Mouse (Mus musculus): ENCODE measurements around the gene Rsu1. TPM values are rescaled to one million over a fixed set of nuclear protein-coding genes. Genes with fewer than 3 reads are reported as not detected.

Gene Rsu1
- 10 to 100 TPM; 30.7 to 36.3 TPM for total RNA-seq (2021)
- long read RNA-seq, experiment 1, transcript Rsu1-201 (9 exons, 1,546 nt) = major isoform, 49 of 56 reads
- long read RNA-seq, experiment 1, partial matches to known transcripts = 1 of 56 reads
- long read RNA-seq, experiment 1, other reads (novel, unspliced or antisense) = 6 of 56 reads
- long read RNA-seq, experiment 2, transcript Rsu1-201 (9 exons, 1,546 nt) = major isoform, 49 of 59 reads
- long read RNA-seq, experiment 2, partial matches to known transcripts = 4 of 59 reads
- long read RNA-seq, experiment 2, other reads (novel, unspliced or antisense) = 5 of 59 reads

GRCm38 (mm10) chr2:13271165-13271957 lies at the start of gene Rsu1:
Gene Rsu1 (minus strand): TSS chr2:13271415.
- intact Hi-C loops (cut with DNase I) = no loop called here
- peak; percentile 89 to 96 for DNase-seq

GRCm38 (mm10) chr2:13303376-13303775 lies 32.2 kb upstream of the Rsu1 start:
- intact Hi-C loops (cut with DNase I) = no loop called here
- DNase-seq = no peak

GRCm38 (mm10) chr2:13299031-13299430 lies 27.8 kb upstream of the Rsu1 start:
- no peak for DNase-seq
- intact Hi-C loops (cut with DNase I) = loop anchor here (10.0 kb wide), 1 partner anchor 1406 kb away; no protein-coding TSS in a partner anchor

- DNase-seq = no peak
- intact Hi-C loops (cut with DNase I) = loop anchor here (10.0 kb wide), 1 partner anchor 1407 kb away; no protein-coding TSS in a partner anchor
Observed at GRCm38 (mm10) chr2:13297733-13298132, 26.5 kb upstream of the Rsu1 start.

- DNase-seq = no peak
- intact Hi-C loops (cut with DNase I) = loop anchor here (5.0 to 10.0 kb wide), 2 partner anchors 287 to 1414 kb away; no protein-coding TSS in a partner anchor
Observed at GRCm38 (mm10) chr2:13290661-13291060, 19.4 kb upstream of the Rsu1 start.

- intact Hi-C loops (cut with DNase I) = loop anchor here (5.0 to 10.0 kb wide), 2 partner anchors 287 to 1415 kb away; no protein-coding TSS in a partner anchor
Observed at GRCm38 (mm10) chr2:13290070-13290469, 18.9 kb upstream of the Rsu1 start.

GRCm38 (mm10) chr2:13278114-13278862 lies 7.1 kb upstream of the Rsu1 start:
- intact Hi-C loops (cut with DNase I) = no loop called here
- DNase-seq = no peak

More at GRCm38 (mm10) chr2:13290070-13290469, 18.9 kb upstream of the Rsu1 start:
- DNase-seq = no peak

- intact Hi-C loops (cut with DNase I) = no loop called here
- no peak for DNase-seq
Observed at GRCm38 (mm10) chr2:13275874-13276273, 4.7 kb upstream of the Rsu1 start.

- intact Hi-C loops (cut with DNase I) = no loop called here
- DNase-seq = no peak
Observed at GRCm38 (mm10) chr2:13270736-13271135, 479 bp downstream of the Rsu1 start.

- intact Hi-C loops (cut with DNase I) = no loop called here
- DNase-seq = no peak
Observed at GRCm38 (mm10) chr2:13268681-13269293, 2.4 kb downstream of the Rsu1 start.

GRCm38 (mm10) chr2:13264875-13265274 lies 6.3 kb downstream of the Rsu1 start:
- intact Hi-C loops (cut with DNase I) = no loop called here
- DNase-seq = no peak

GRCm38 (mm10) chr2:13263150-13263549 lies 8.1 kb downstream of the Rsu1 start:
- intact Hi-C loops (cut with DNase I) = no loop called here
- no peak for DNase-seq

GRCm38 (mm10) chr2:13258606-13259005 lies 12.6 kb downstream of the Rsu1 start:
- no peak for DNase-seq
- intact Hi-C loops (cut with DNase I) = no loop called here

GRCm38 (mm10) chr2:13240711-13241110 lies 30.5 kb downstream of the Rsu1 start:
- intact Hi-C loops (cut with DNase I) = no loop called here

GRCm38 (mm10) chr2:13237140-13237901 lies 33.9 kb downstream of the Rsu1 start:
- intact Hi-C loops (cut with DNase I) = loop anchor here (5.0 to 10.0 kb wide), 2 partner anchors 530 to 773 kb away; no protein-coding TSS in a partner anchor
- DNase-seq = no peak

More at GRCm38 (mm10) chr2:13240711-13241110, 30.5 kb downstream of the Rsu1 start:
- no peak for DNase-seq

- intact Hi-C loops (cut with DNase I) = loop anchor here (5.0 to 10.0 kb wide), 2 partner anchors 528 to 771 kb away; no protein-coding TSS in a partner anchor
- no peak for DNase-seq
Observed at GRCm38 (mm10) chr2:13235696-13236095, 35.5 kb downstream of the Rsu1 start.

- DNase-seq = no peak
- intact Hi-C loops (cut with DNase I) = loop anchor here (5.0 to 10.0 kb wide), 2 partner anchors 527 to 770 kb away; no protein-coding TSS in a partner anchor
Observed at GRCm38 (mm10) chr2:13234796-13235195, 36.4 kb downstream of the Rsu1 start.

- intact Hi-C loops (cut with DNase I) = loop anchor here (10.0 kb wide), 1 partner anchor 769 kb away; no protein-coding TSS in a partner anchor
- DNase-seq = no peak
Observed at GRCm38 (mm10) chr2:13233902-13234301, 37.3 kb downstream of the Rsu1 start.

GRCm38 (mm10) chr2:13233254-13233835 lies 37.9 kb downstream of the Rsu1 start:
- intact Hi-C loops (cut with DNase I) = loop anchor here (10.0 kb wide), 1 partner anchor 769 kb away; no protein-coding TSS in a partner anchor
- DNase-seq = no peak
